7 mouse cellular contexts compared by ENCODE assay signal in genomic region chr4:151411641-151412061, GRCm38 (mm10).
A peak's percentile ranks its signal among the peaks of the same experiment; 100 is the strongest.
DNase-seq lines count a peak whose midpoint lies in the region; ATAC-seq and TF ChIP-seq lines count a peak whose summit lies in the region.

No protein-coding gene starts in this region.

- H3K4me1 ChIP-seq in forebrain, postnatal 0 days (ENCODE audit: insufficient read depth) = peaks cover 10% of the 10 kb centered on the region; the same call in 1 of the 2 replicates

- no peaks in the 10 kb centered on the region for H3K9me3 ChIP-seq in forebrain, postnatal 0 days (ENCODE audit: low read length)

- H3K4me2 ChIP-seq in forebrain, postnatal 0 days (ENCODE audit: low read depth) = 0 out of 2 replicates have a peak overlapping the region, but pooled peaks have one; percentile 2

- DNase-seq in retina, adult 2 months (ENCODE audit: low read depth, low spot score) = peak; percentile 13
- no peak for DNase-seq in retina, embryonic 14.5 days (ENCODE audit: low spot score)
- DNase-seq in forebrain, postnatal 0 days = peak; percentile 56
- DNase-seq in heart, postnatal 25 days (ENCODE audit: low spot score) = peak; percentile 31
- DNase-seq in left cerebral cortex, postnatal 36 days (ENCODE audit: low spot score in 2 of 2) = peak; percentile 85 to 87
- peak; percentile 61 for DNase-seq in right cerebral cortex, postnatal 14 days

- H3K27ac ChIP-seq in forebrain, postnatal 0 days (ENCODE audit: low read depth, low read length) = no peak overlapping the region

- H3K36me3 ChIP-seq in forebrain, postnatal 0 days (ENCODE audit: insufficient read depth) = no peaks in the 10 kb centered on the region

- peaks cover 30% of the 10 kb centered on the region; the same call in 1 of the 2 replicates for H3K27me3 ChIP-seq in forebrain, postnatal 0 days (ENCODE audit: insufficient read depth, low read length)

- intact Hi-C loops in heart, postnatal 25 days (cut with DNase I) = no loop called here
- intact Hi-C loops in left cerebral cortex, postnatal 36 days (cut with DNase I) = loop anchor here (5.0 kb wide), 1 partner anchor 74 kb away; no protein-coding TSS in a partner anchor

- no peak for TF ChIP-seq CTCF in forebrain, postnatal 0 days (IDR thresholded peaks at IDR 0.05; ENCODE audit: low read depth)

- H3K4me3 ChIP-seq in forebrain, postnatal 0 days (ENCODE audit: low read depth, low read length) = no peak overlapping the region

- no peak overlapping the region for H3K9ac ChIP-seq in forebrain, postnatal 0 days

- peak; percentile 48 for ATAC-seq in forebrain, postnatal 0 days
- ATAC-seq in megakaryocyte-erythroid progenitor cell, adult 5-6 weeks (replicated peaks; ENCODE audit: low FRiP score, low TSS enrichment, poor library complexity, severe bottlenecking) = no peak

- 17% methylated on average over 14 of the region's 14 CpGs for WGBS in forebrain, postnatal 0 days
